Mouse (Mus musculus): ENCODE data around the gene App. TPM values are rescaled to one million over a fixed set of nuclear protein-coding genes. Genes with fewer than 3 reads are reported as not detected.
A peak's percentile ranks its signal among the peaks of the same experiment; 100 is the strongest.

App gene
- total and polyA plus RNA-seq, 2 experiments from 2014 or later, result 433 to 493 TPM

GRCm38 (mm10) chr16:85074889-85075288 is 98.7 kb downstream of the App start:
- Histone ChIP-seq H3K36me3 (ENCODE audit: insufficient read depth) (peaks cover 23% of the 10 kb centered on the region), H3K4me2 (ENCODE audit: low read depth) (no peak overlapping the region), H3K27ac (ENCODE audit: low read depth, low read length) (no peak overlapping the region), H3K4me3 (ENCODE audit: low read depth, low read length) (no peak overlapping the region), H3K9me3 (ENCODE audit: low read length) (no peaks in the 10 kb centered on the region), H3K27me3 (ENCODE audit: insufficient read depth, low read length) (no peaks in the 10 kb centered on the region), H3K9ac (no peak overlapping the region), H3K4me1 (ENCODE audit: insufficient read depth) (no peaks in the 10 kb centered on the region)
- no peak for TF ChIP-seq CTCF (IDR thresholded peaks at IDR 0.05; ENCODE audit: low read depth)
- 81% methylated on average over 6 of the region's 6 CpGs for WGBS
- ATAC-seq (no peak), DNase-seq (no peak)

- no peaks in the 10 kb centered on the region for H3K27me3 ChIP-seq (ENCODE audit: insufficient read depth, low read length)
- TF ChIP-seq CTCF (IDR thresholded peaks at IDR 0.05; ENCODE audit: low read depth), result no peak
- H3K27ac ChIP-seq (ENCODE audit: low read depth, low read length), result no peak overlapping the region
- H3K9ac ChIP-seq, result no peak overlapping the region
- no peak overlapping the region for H3K4me3 ChIP-seq (ENCODE audit: low read depth, low read length)
- no peaks in the 10 kb centered on the region for H3K4me1 ChIP-seq (ENCODE audit: insufficient read depth)
- WGBS, result 72% methylated on average over 12 of the region's 12 CpGs
- peaks cover 17% of the 10 kb centered on the region for H3K36me3 ChIP-seq (ENCODE audit: insufficient read depth)
- H3K4me2 ChIP-seq (ENCODE audit: low read depth), result no peak overlapping the region
- no peaks in the 10 kb centered on the region for H3K9me3 ChIP-seq (ENCODE audit: low read length)
- no peak for ATAC-seq
- no peak for DNase-seq
Measured at GRCm38 (mm10) chr16:85072624-85073023, 100.9 kb downstream of the App start.

GRCm38 (mm10) chr16:85071791-85072190 is 101.8 kb downstream of the App start:
- no peak overlapping the region for H3K9ac ChIP-seq
- H3K4me2 ChIP-seq (ENCODE audit: low read depth), result no peak overlapping the region
- WGBS, result 94% methylated on average over 12 of the region's 12 CpGs
- H3K9me3 ChIP-seq (ENCODE audit: low read length), result no peaks in the 10 kb centered on the region
- H3K36me3 ChIP-seq (ENCODE audit: insufficient read depth), result peaks cover 11% of the 10 kb centered on the region
- no peaks in the 10 kb centered on the region for H3K27me3 ChIP-seq (ENCODE audit: insufficient read depth, low read length)
- no peak for ATAC-seq
- H3K4me1 ChIP-seq (ENCODE audit: insufficient read depth), result no peaks in the 10 kb centered on the region
- H3K27ac ChIP-seq (ENCODE audit: low read depth, low read length), result no peak overlapping the region
- H3K4me3 ChIP-seq (ENCODE audit: low read depth, low read length), result no peak overlapping the region
- no peak for DNase-seq
- TF ChIP-seq CTCF (IDR thresholded peaks at IDR 0.05; ENCODE audit: low read depth), result no peak

GRCm38 (mm10) chr16:85071248-85071647 is 102.3 kb downstream of the App start:
- H3K27ac ChIP-seq (ENCODE audit: low read depth, low read length), result no peak overlapping the region
- H3K4me2 ChIP-seq (ENCODE audit: low read depth), result no peak overlapping the region
- H3K9ac ChIP-seq, result no peak overlapping the region
- H3K9me3 ChIP-seq (ENCODE audit: low read length), result no peaks in the 10 kb centered on the region
- 98% methylated on average over 1 of the region's 1 CpGs for WGBS
- DNase-seq (no peak), ATAC-seq (no peak)
- no peaks in the 10 kb centered on the region for H3K4me1 ChIP-seq (ENCODE audit: insufficient read depth)
- H3K27me3 ChIP-seq (ENCODE audit: insufficient read depth, low read length), result no peaks in the 10 kb centered on the region
- H3K4me3 ChIP-seq (ENCODE audit: low read depth, low read length), result no peak overlapping the region
- peaks cover 7% of the 10 kb centered on the region for H3K36me3 ChIP-seq (ENCODE audit: insufficient read depth)
- TF ChIP-seq CTCF (IDR thresholded peaks at IDR 0.05; ENCODE audit: low read depth), result no peak

GRCm38 (mm10) chr16:85067254-85067893 is 106.2 kb downstream of the App start:
- Histone ChIP-seq H3K9me3 (ENCODE audit: low read length) (no peaks in the 10 kb centered on the region), H3K4me1 (ENCODE audit: insufficient read depth) (no peaks in the 10 kb centered on the region), H3K27ac (ENCODE audit: low read depth, low read length) (no peak overlapping the region), H3K36me3 (ENCODE audit: insufficient read depth) (peaks cover 5% of the 10 kb centered on the region; the same call in 1 of the 2 replicates), H3K27me3 (ENCODE audit: insufficient read depth, low read length) (no peaks in the 10 kb centered on the region), H3K4me3 (ENCODE audit: low read depth, low read length) (no peak overlapping the region), H3K9ac (no peak overlapping the region), H3K4me2 (ENCODE audit: low read depth) (no peak overlapping the region)
- DNase-seq (no peak), ATAC-seq (peak; percentile 51; the same call in 1 of the 2 replicates)
- TF ChIP-seq CTCF (IDR thresholded peaks at IDR 0.05; ENCODE audit: low read depth), result no peak
- 81% methylated on average over 13 of the region's 13 CpGs for WGBS

- Histone ChIP-seq H3K4me1 (ENCODE audit: insufficient read depth) (no peaks in the 10 kb centered on the region), H3K36me3 (ENCODE audit: insufficient read depth) (peaks cover 5% of the 10 kb centered on the region; the same call in 1 of the 2 replicates), H3K9me3 (ENCODE audit: low read length) (no peaks in the 10 kb centered on the region), H3K4me2 (ENCODE audit: low read depth) (no peak overlapping the region), H3K9ac (no peak overlapping the region), H3K27me3 (ENCODE audit: insufficient read depth, low read length) (no peaks in the 10 kb centered on the region), H3K27ac (ENCODE audit: low read depth, low read length) (no peak overlapping the region), H3K4me3 (ENCODE audit: low read depth, low read length) (no peak overlapping the region)
- WGBS, result 85% methylated on average over 11 of the region's 11 CpGs
- peak; percentile 59 for ATAC-seq
- no peak for TF ChIP-seq CTCF (IDR thresholded peaks at IDR 0.05; ENCODE audit: low read depth)
- DNase-seq, result no peak
Measured at GRCm38 (mm10) chr16:85066227-85066626, 107.3 kb downstream of the App start.

GRCm38 (mm10) chr16:85064800-85065199 is 108.8 kb downstream of the App start:
- Histone ChIP-seq H3K36me3 (ENCODE audit: insufficient read depth) (peaks cover 5% of the 10 kb centered on the region; the same call in 1 of the 2 replicates), H3K27ac (ENCODE audit: low read depth, low read length) (no peak overlapping the region), H3K4me1 (ENCODE audit: insufficient read depth) (no peaks in the 10 kb centered on the region), H3K9ac (no peak overlapping the region), H3K9me3 (ENCODE audit: low read length) (no peaks in the 10 kb centered on the region), H3K4me2 (ENCODE audit: low read depth) (no peak overlapping the region), H3K4me3 (ENCODE audit: low read depth, low read length) (no peak overlapping the region), H3K27me3 (ENCODE audit: insufficient read depth, low read length) (no peaks in the 10 kb centered on the region)
- no peak for DNase-seq
- WGBS, result 88% methylated on average over 6 of the region's 6 CpGs
- no peak for TF ChIP-seq CTCF (IDR thresholded peaks at IDR 0.05; ENCODE audit: low read depth)
- no peak for ATAC-seq

All from forebrain, postnatal 0 days (tissue).